Mouse (Mus musculus) testis, adult 2 months (tissue): ENCODE results near the gene Psme1.

Source experiments
- CTCF ChIP-seq: fragments of 200-500 bp; IDR thresholded peaks from 2 replicates; pipeline ENCODE4 v1.5.1; 2012; ENCODE audit warnings: low read depth, mild to moderate bottlenecking, inconsistent platforms, low read length, moderate library complexity; ENCODE audit not compliant: control insufficient read depth, insufficient read depth, insufficient replicate concordance
- POLR2A ChIP-seq: fragments of 200-500 bp; IDR thresholded peaks from 2 replicates; pipeline ENCODE4 v1.6.1; 2012; ENCODE audit warnings: low read depth, mild to moderate bottlenecking, inconsistent platforms, low read length, moderate library complexity; ENCODE audit not compliant: control insufficient read depth

- no peak for TF ChIP-seq POLR2A
- no peak for TF ChIP-seq CTCF
Measured at GRCm38 (mm10) chr14:55596036-55596690, 18.2 kb downstream of the Psme1 start.
